Mouse (Mus musculus) forebrain, embryonic 11.5 days (tissue): ENCODE data around the gene Hivep3. TPM values are rescaled to one million over a fixed set of nuclear protein-coding genes. Genes with fewer than 3 reads are reported as not detected.

Experiments
- ATAC-seq: fragments of 200-750 bp; cut with Nextera tagmentation; replicated peaks from 2 replicates; pipeline ENCODE4 v1.8.0; 2017; ENCODE audit warnings: moderate TSS enrichment; ENCODE audit not compliant: low FRiP score
- DNase-seq: peaks from one replicate; pipeline ENCODE4 v3.0.0-alpha.2; 2017; ENCODE audit warnings: low spot score
- H3K27ac ChIP-seq: fragments of 300-500 bp; sonication (generic); 2 replicates; pipeline ENCODE4 v1.5.1; 2014; ENCODE audit warnings: low read depth, low read length
- H3K27me3 ChIP-seq: fragments of 300-500 bp; sonication (generic); 2 replicates; pipeline ENCODE4 v1.6.1; 2014; ENCODE audit warnings: mild to moderate bottlenecking, low read length, mixed read lengths; ENCODE audit not compliant: control insufficient read depth, insufficient read depth
- H3K36me3 ChIP-seq: fragments of 300-500 bp; sonication (generic); 2 replicates; pipeline ENCODE4 v1.6.1; 2014; ENCODE audit warnings: mild to moderate bottlenecking, low read length, moderate library complexity, mixed read lengths; ENCODE audit not compliant: control insufficient read depth, insufficient read depth
- H3K4me1 ChIP-seq: fragments of 300-500 bp; sonication (generic); replicated peaks from 2 replicates; pipeline ENCODE4 v1.6.1; 2014; ENCODE audit warnings: low read length, mixed read lengths; ENCODE audit not compliant: control insufficient read depth, insufficient read depth
- H3K4me2 ChIP-seq: fragments of 300-500 bp; sonication (generic); 2 replicates; pipeline ENCODE4 v1.6.1; 2014; ENCODE audit warnings: low read depth, mild to moderate bottlenecking, low read length, moderate library complexity, mixed read lengths; ENCODE audit not compliant: severe bottlenecking
- H3K4me3 ChIP-seq: fragments of 300-500 bp; sonication (generic); 2 replicates; pipeline ENCODE4 v1.5.1; 2014; ENCODE audit warnings: low read depth, low read length
- H3K9ac ChIP-seq: fragments of 300-500 bp; sonication (generic); 2 replicates; pipeline ENCODE4 v1.6.1; 2014; ENCODE audit warnings: low read length
- H3K9me3 ChIP-seq: fragments of 300-500 bp; sonication (generic); 2 replicates; pipeline ENCODE4 v1.6.1; 2016; ENCODE audit warnings: low read length, mixed read lengths; ENCODE audit not compliant: control insufficient read depth
- WGBS: fragments of 180-500 bp; shearing (Covaris S2); extraction: QIAGEN DNeasy Blood & Tissue Kit; methylation state at CpG from one replicate; pipeline ENCODE4 v1.1.7; 2014; 5-methylcytosine and 5-hydroxymethylcytosine counted together
- polyA plus RNA-seq: library from polyadenylated mRNA; unstranded; fragments of >200 nt; fragmentation: Nextera tagmentation; extraction: Ambion mirVana; gene quantifications from 2 replicates; pipeline ENCODE4 v1.2.1, GENCODE M21; 2014

The Hivep3 gene
- polyA plus RNA-seq, 1 experiment from 2014 or later = 2.2 TPM

GRCm38 (mm10) chr4:120164316-120164715, 430.7 kb downstream of the Hivep3 start:
- Histone ChIP-seq H3K9ac (no peak overlapping the region), H3K27me3 (no peaks in the 10 kb centered on the region), H3K4me1 (no peaks in the 10 kb centered on the region), H3K9me3 (no peaks in the 10 kb centered on the region), H3K4me2 (no peak overlapping the region), H3K4me3 (no peak overlapping the region), H3K36me3 (no peaks in the 10 kb centered on the region), H3K27ac (no peak overlapping the region)
- ATAC-seq (no peak), DNase-seq (no peak)
- 88% methylated on average over 5 of the region's 5 CpGs for WGBS

- no peaks in the 10 kb centered on the region for H3K27me3 ChIP-seq
- no peaks in the 10 kb centered on the region for H3K36me3 ChIP-seq
- no peak overlapping the region for H3K4me2 ChIP-seq
- 97% methylated on average over 6 of the region's 6 CpGs for WGBS
- H3K9me3 ChIP-seq = no peaks in the 10 kb centered on the region
- H3K4me3 ChIP-seq = no peak overlapping the region
- no peak for ATAC-seq
- H3K27ac ChIP-seq = no peak overlapping the region
- no peak overlapping the region for H3K9ac ChIP-seq
- no peak for DNase-seq
- H3K4me1 ChIP-seq = peaks cover 5% of the 10 kb centered on the region
Measured at GRCm38 (mm10) chr4:120167778-120168177, 434.2 kb downstream of the Hivep3 start.

DNA sequence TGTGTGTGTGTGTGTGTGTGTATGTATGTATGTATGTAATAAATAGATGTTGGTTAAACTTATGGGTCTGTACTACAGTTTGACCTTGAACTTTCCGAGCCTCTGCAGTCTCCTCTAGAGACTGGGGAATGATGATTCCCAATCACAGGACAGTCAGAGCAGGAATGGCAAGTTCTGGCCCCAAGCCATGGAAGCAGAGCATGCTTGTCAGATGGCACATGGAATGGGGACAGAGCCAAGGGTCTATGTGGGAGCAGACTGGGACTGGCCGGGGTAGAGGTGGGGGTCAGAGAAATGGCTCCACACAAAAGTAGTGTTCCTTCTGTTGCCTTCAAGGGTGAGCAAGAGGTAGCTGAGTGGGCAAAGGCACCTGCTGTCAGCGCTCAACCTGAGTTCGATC, 434.8 kb downstream of the Hivep3 start:
- Histone ChIP-seq H3K9ac (no peak overlapping the region), H3K36me3 (no peaks in the 10 kb centered on the region), H3K27ac (no peak overlapping the region), H3K9me3 (no peaks in the 10 kb centered on the region), H3K4me2 (no peak overlapping the region), H3K27me3 (no peaks in the 10 kb centered on the region), H3K4me1 (peaks cover 5% of the 10 kb centered on the region), H3K4me3 (no peak overlapping the region)
- DNase-seq (no peak), ATAC-seq (no peak)
- 94% methylated on average over 4 of the region's 4 CpGs for WGBS

DNA sequence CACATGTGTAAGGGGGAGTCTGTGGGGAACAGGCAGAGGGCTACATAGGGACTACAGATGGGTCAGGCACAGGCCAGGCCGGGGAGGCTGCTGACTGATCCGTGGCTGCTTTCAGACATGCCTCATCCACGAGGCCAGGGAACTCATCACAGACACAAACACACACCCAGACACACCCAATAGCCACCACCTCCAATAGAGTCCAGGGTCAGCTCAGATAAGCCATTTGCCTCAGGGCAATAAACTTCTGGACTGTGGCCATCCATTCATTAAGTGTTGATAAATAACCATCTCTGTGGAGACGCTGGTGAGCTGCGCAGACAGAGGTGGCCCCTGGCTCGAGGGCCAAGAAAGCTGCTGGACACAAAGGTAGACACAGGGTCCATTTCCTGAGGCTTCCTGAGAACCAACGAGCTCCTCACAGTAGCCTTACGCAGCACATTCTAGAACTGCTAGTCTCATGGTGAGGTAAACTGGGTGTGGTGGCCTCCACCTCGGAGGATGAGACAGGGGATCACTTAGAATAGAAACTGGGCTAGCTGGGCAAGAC, 436.9 kb downstream of the Hivep3 start:
- Histone ChIP-seq H3K9me3 (no peaks in the 10 kb centered on the region), H3K36me3 (no peaks in the 10 kb centered on the region), H3K9ac (no peak overlapping the region), H3K4me2 (no peak overlapping the region), H3K27me3 (no peaks in the 10 kb centered on the region), H3K4me1 (peaks cover 5% of the 10 kb centered on the region), H3K4me3 (no peak overlapping the region), H3K27ac (no peak overlapping the region)
- DNase-seq = no peak
- ATAC-seq = no peak
- WGBS = 67% methylated on average over 9 of the region's 9 CpGs

DNA sequence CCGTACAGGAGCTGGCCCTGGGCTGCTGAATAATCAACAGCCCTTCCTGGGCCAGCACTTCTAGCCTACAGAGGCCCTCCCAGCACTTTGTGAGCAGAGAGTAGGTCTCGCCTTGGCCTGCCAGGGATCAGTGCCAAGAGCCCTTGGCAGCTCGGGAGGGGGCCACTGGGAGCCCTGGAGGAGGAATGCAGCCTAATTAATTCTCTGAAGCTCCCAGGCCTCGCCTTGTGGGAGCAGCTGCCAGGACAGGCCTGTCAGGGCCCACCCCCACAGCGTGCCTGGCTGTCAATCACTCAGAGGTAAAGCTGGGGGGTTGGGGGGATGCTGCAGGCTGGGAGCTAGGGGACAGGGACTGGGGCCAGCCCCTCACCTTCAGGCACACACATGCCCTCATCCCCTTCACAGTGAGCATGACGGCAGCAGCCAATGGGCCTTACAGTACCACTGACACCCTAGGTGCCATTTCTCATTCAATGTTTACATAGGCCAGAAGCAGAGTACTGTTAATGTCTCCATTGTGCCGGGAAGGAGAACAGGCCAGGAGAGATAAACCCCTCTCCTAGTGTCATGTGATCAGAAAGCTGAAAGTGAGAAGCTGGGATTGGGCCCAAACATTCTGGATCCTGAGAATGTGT, 438.6 kb downstream of the Hivep3 start:
- no peak overlapping the region; the same call in 1 of the 2 replicates for H3K27ac ChIP-seq
- DNase-seq (no peak), ATAC-seq (peak; percentile 71)
- H3K27me3 ChIP-seq = no peaks in the 10 kb centered on the region
- 23% methylated on average over 7 of the region's 7 CpGs for WGBS
- H3K4me2 ChIP-seq = no peak overlapping the region
- no peaks in the 10 kb centered on the region for H3K9me3 ChIP-seq
- H3K4me1 ChIP-seq = peaks cover 5% of the 10 kb centered on the region
- H3K4me3 ChIP-seq = no peak overlapping the region
- H3K9ac ChIP-seq = no peak overlapping the region
- no peaks in the 10 kb centered on the region for H3K36me3 ChIP-seq

GRCm38 (mm10) chr4:120179123-120179522, 445.5 kb downstream of the Hivep3 start:
- Histone ChIP-seq H3K9ac (no peak overlapping the region), H3K4me1 (no peaks in the 10 kb centered on the region), H3K27ac (no peak overlapping the region), H3K27me3 (no peaks in the 10 kb centered on the region), H3K4me3 (no peak overlapping the region), H3K9me3 (no peaks in the 10 kb centered on the region), H3K36me3 (no peaks in the 10 kb centered on the region), H3K4me2 (no peak overlapping the region)
- DNase-seq = no peak
- 73% methylated on average over 4 of the region's 4 CpGs for WGBS
- ATAC-seq = no peak

DNA sequence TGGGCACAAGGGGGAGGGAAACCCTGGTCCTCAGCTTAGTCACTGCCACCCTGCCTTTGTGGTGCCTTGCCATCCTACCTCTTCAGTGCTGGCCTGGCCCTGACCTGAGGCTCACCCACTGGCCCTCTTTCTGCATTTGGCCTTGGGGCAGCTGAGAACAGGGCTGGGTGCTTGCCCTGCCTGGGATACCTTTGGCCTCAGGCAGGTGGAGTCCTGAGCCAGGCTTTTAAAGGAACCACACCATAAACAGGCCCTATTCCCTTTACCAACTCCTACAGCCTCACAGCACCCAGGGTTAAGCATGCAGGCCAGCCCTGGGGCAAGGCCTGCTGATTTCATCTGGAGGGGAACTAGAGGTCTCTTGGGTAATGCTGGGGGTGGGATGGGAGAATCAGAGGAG, 447.0 kb downstream of the Hivep3 start:
- no peak for ATAC-seq
- Histone ChIP-seq H3K9me3 (no peaks in the 10 kb centered on the region), H3K27ac (no peak overlapping the region), H3K27me3 (no peaks in the 10 kb centered on the region), H3K4me1 (no peaks in the 10 kb centered on the region; the same call in 1 of the 2 replicates), H3K9ac (no peak overlapping the region), H3K4me3 (no peak overlapping the region), H3K36me3 (no peaks in the 10 kb centered on the region), H3K4me2 (no peak overlapping the region)
- DNase-seq = no peak

- Histone ChIP-seq H3K27ac (no peak overlapping the region), H3K9me3 (no peaks in the 10 kb centered on the region), H3K4me3 (no peak overlapping the region), H3K27me3 (no peaks in the 10 kb centered on the region), H3K4me2 (no peak overlapping the region), H3K9ac (no peak overlapping the region), H3K36me3 (no peaks in the 10 kb centered on the region), H3K4me1 (peaks cover 3% of the 10 kb centered on the region; the same call in 1 of the 2 replicates)
- DNase-seq = peak; percentile 62
- ATAC-seq = peak; percentile 64; the same call in 1 of the 2 replicates
- WGBS = 13% methylated on average over 5 of the region's 5 CpGs
Measured at GRCm38 (mm10) chr4:120184374-120184991, 450.9 kb downstream of the Hivep3 start.

DNA sequence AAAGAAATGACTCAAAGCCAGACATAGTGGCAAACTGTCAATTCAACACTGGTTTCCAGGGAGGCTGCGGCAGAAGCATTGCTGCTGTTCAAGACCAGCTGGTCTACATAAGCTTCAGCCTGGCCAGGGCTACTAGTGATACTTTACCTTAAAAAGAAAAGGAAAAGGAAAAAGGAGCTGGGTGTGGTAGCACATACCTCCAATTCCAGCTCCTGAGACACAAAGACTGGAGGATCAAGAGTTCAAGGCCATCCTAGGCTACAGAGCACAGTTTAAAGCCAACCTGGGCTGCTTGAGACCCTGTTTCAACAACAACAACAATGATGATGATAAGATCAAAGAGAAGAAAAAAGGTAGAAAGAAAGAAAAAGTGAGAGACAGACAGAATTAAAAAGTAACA, 452.9 kb downstream of the Hivep3 start:
- no peaks in the 10 kb centered on the region for H3K36me3 ChIP-seq
- H3K4me3 ChIP-seq = no peak overlapping the region
- WGBS = 91% methylated on average over 1 of the region's 1 CpGs
- H3K27ac ChIP-seq = no peak overlapping the region
- H3K9ac ChIP-seq = no peak overlapping the region
- no peak overlapping the region for H3K4me2 ChIP-seq
- no peaks in the 10 kb centered on the region for H3K9me3 ChIP-seq
- peaks cover 3% of the 10 kb centered on the region; the same call in 1 of the 2 replicates for H3K4me1 ChIP-seq
- ATAC-seq (no peak), DNase-seq (no peak)
- no peaks in the 10 kb centered on the region for H3K27me3 ChIP-seq
